Mouse (Mus musculus) midbrain, embryonic 10.5 days (tissue): ENCODE data around the gene Tmod4. TPM values are rescaled to one million over a fixed set of nuclear protein-coding genes. Genes with fewer than 3 reads are reported as not detected.
"Not testable (repeated sequence)": the region's sequence is repeated elsewhere in the genome, so short reads cannot be mapped to it uniquely, and the experiment has no call there.

ENCODE experiments used
- DNase-seq: peaks from one replicate; pipeline ENCODE4 v3.0.0-alpha.2; 2017; ENCODE audit warnings: low spot score
- H3K27ac ChIP-seq: fragments of 300-500 bp; sonication (generic); replicated peaks from 2 replicates; pipeline ENCODE4 v1.5.1; 2016; ENCODE audit warnings: mild to moderate bottlenecking
- H3K27me3 ChIP-seq: fragments of 300-500 bp; sonication (generic); 2 replicates; pipeline ENCODE4 v1.6.1; 2016; ENCODE audit warnings: low read depth, mild to moderate bottlenecking; ENCODE audit not compliant: poor library complexity, severe bottlenecking
- H3K36me3 ChIP-seq: fragments of 300-500 bp; sonication (generic); 2 replicates; pipeline ENCODE4 v1.6.1; 2016; ENCODE audit warnings: mild to moderate bottlenecking, moderate library complexity
- H3K4me1 ChIP-seq: fragments of 300-500 bp; sonication (generic); 2 replicates; pipeline ENCODE4 v1.6.1; 2016
- H3K4me3 ChIP-seq: fragments of 300-500 bp; sonication (generic); 2 replicates; pipeline ENCODE4 v1.5.1; 2016; ENCODE audit warnings: mild to moderate bottlenecking, moderate library complexity
- H3K9me3 ChIP-seq: fragments of 300-500 bp; sonication (generic); replicated peaks from 2 replicates; pipeline ENCODE4 v1.6.1; 2016; ENCODE audit warnings: mild to moderate bottlenecking
- WGBS: fragments of 180-500 bp; shearing (Covaris S2); methylation state at CpG from one replicate; pipeline ENCODE4 v1.1.7; 2016; 5-methylcytosine and 5-hydroxymethylcytosine counted together
- polyA plus RNA-seq: library from polyadenylated mRNA; unstranded; fragments of >200 nt; fragmentation: Nextera tagmentation; extraction: Ambion mirVana; gene quantifications from 2 replicates; pipeline ENCODE4 v1.2.1, GENCODE M21; 2016

The Tmod4 gene
- polyA plus RNA-seq, result 0.27 and 0.88 TPM in 2 replicates

DNA sequence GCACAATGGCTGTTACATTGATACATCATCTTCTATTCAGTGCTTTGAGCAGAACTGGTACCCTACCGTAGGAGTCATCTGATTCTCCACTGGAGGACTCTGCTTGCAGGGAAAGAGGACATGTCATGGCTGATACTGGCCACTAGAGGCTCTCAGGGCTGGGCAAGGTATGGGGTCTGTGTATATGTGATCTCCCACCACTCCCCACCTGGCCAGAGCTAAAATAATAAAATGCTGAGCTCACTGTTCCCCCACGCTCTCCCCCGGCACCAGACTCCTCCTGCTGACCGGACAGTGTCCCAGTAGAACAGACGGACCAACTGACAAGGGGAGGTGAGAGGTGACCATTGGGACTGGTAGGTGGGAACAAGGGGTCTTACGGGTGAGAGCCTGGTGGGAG, at the start of gene Tmod4:
Gene Tmod4 (plus strand): TSS at position 231 of the 400 bp plus-strand sequence.
- no peak for DNase-seq
- Histone ChIP-seq H3K4me1 (no peaks in the 10 kb centered on the region; the same call in 1 of the 2 replicates), H3K9me3 (no peaks in the 10 kb centered on the region), H3K27me3 (no peaks in the 10 kb centered on the region), H3K36me3 (peaks cover 58% of the 10 kb centered on the region), H3K27ac (no peak within 1 kb of the TSS), H3K4me3 (no peak within 1 kb of the TSS)
- 73% methylated on average over 6 of the region's 6 CpGs for WGBS

DNA sequence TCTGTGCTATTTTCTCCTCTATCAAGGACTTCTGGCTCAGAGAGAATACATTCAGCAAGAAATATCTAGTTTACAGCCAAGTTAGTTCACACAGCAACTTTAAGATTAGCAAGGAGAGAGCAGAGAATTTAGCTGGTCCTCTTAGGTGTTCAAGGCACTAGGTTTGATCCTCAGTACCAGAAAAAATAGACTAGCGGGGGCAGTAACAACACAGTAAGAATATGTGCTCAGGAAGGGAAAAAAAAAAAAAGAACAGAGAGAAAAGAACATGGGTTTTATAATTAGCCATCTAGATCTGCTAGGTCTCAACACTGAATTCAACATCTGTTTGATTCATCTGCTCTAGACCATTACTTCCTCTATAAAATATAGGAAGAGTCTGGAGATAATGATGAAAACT, 36.2 kb upstream of the Tmod4 start:
- Histone ChIP-seq H3K4me1 (no peaks in the 10 kb centered on the region), H3K27me3 (no peaks in the 10 kb centered on the region), H3K9me3 (no peaks in the 10 kb centered on the region), H3K27ac (no peak overlapping the region), H3K36me3 (peaks cover 22% of the 10 kb centered on the region), H3K4me3 (no peak overlapping the region)
- no peak for DNase-seq
- 94% methylated on average over 1 of the region's 1 CpGs for WGBS

DNA sequence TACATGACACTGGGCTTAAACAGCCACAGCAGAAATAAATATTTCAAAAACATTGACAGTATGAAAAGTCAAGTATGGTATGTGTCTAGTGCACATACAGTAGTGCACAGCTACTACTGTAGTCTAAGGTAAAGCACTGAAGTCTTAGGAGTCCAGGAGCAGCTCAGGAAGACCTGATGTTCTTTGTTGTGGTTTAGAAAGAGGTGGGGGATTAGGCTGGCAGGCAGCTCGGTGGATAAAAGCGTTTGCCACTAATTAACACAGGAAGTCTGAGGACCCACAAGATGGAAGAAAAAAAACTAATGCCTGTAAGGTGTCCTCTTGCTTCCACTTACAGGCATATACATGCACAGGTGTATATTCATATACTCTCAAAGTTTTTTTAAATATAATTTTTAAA, 23.4 kb upstream of the Tmod4 start:
- Histone ChIP-seq H3K4me3 (no peak overlapping the region), H3K36me3 (peaks cover 52% of the 10 kb centered on the region), H3K27ac (no peak overlapping the region), H3K9me3 (no peaks in the 10 kb centered on the region), H3K27me3 (no peaks in the 10 kb centered on the region), H3K4me1 (peaks cover 11% of the 10 kb centered on the region)
- no peak for DNase-seq
- WGBS, result 33% methylated on average over 2 of the region's 2 CpGs

DNA sequence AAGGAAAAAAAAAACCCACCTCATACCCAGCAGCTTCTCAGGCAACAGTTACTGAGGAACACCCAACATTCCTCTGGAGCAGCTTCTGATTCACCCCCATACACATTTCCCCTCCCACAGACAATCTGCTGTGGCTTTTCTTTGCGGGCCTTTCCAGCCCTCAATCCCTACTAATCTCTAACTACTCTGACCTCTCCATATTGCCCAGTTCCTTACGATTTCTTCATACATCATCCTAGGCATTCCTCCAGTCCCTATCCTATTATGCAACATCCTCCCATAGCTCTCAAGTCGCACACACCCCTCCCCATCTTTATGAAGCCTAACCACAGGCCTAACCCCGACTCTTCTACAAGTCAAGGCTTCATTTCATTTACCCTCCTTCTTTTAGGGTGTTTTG, 19.2 kb upstream of the Tmod4 start:
- Histone ChIP-seq H3K4me1 (peaks cover 11% of the 10 kb centered on the region), H3K27ac (0 out of 2 replicates have a peak overlapping the region, but pooled peaks have one; percentile 90), H3K4me3 (peak overlapping the region; percentile 96), H3K36me3 (peaks cover 30% of the 10 kb centered on the region), H3K9me3 (no peaks in the 10 kb centered on the region), H3K27me3 (no peaks in the 10 kb centered on the region)
- no peak for DNase-seq
- 75% methylated on average over 4 of the region's 4 CpGs for WGBS

DNA sequence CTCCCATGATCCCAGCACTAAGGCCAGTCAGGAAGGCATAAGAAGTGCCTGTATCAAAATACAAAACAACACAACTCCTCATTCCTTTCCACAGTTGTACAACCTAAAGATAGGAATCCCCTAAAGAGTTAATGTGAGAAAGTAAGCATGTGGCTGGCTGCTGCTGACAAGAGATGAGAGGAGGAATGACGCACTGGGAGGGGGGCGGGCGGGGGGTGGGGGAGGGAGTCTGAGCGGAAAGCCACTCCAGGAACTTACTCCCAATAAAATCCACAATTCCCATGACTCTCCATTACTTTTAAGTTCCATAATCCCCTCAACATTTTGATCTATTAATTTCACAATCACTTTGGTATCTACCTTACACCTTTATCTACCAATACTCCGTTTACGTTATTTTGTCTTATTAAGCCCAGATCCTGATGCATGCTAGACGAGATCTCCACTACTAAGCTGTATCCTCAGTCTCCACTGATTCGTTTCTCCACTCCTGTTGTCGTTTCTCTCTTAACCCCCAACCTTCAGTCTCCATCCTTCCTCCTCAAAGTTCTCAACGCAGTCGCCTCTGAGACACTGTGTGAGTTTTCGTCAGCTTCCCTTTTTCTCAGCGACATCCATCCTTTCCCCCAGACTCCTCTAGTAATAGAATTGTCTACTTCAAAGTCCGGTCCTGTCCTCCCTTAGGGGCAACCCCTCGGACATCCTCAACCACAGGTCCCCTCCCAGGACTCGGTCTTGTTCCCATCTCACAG, 18.5 kb upstream of the Tmod4 start:
- H3K4me3 ChIP-seq, result peak overlapping the region; percentile 96
- peak overlapping the region; percentile 90 for H3K27ac ChIP-seq
- peaks cover 11% of the 10 kb centered on the region for H3K4me1 ChIP-seq
- no peak for DNase-seq
- peaks cover 30% of the 10 kb centered on the region for H3K36me3 ChIP-seq
- 3% methylated on average over 16 of the region's 16 CpGs for WGBS
- no peaks in the 10 kb centered on the region for H3K9me3 ChIP-seq
- no peaks in the 10 kb centered on the region for H3K27me3 ChIP-seq

DNA sequence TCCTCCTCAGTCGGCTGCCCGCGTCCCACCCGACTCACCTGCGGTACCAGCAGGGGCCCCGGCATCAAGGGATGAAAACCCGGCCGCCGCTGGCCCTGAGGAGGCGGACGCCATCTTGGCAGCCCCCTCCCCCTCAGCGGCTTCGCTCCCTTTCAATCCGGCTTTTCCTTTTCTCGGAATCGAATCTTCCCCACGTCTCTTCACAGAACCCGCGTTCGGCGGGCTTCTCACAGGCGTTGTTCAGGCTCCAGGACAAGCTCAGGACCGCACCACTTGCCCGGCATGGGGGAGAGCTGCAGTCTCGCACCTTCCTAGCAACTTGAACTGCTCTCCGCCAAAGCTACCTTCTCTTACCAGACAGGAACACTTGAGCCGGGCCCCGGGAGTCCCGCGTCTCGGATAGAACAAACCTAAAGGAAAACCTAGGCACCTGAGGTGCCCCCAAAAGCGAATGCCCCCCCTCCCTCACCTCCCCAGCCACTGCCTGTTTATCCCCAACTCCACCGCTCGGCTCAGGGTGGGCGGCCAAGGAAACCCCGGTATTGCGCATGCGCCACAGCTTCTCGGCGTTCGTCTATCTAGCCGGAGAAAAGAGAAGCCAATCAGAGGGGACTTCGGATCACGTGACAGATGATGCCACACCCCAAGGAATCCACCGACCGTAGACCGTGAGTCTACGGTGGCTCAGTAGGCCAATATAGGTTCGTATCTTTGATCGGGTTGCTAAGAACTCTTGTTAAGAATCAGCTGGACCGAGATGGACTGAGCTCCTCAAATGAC, 17.7 kb upstream of the Tmod4 start, which contains the start of gene Pip5k1a:
Gene Pip5k1a (minus strand): TSS at position 593 of the 780 bp plus-strand sequence.
- Histone ChIP-seq H3K9me3 (no peaks in the 10 kb centered on the region), H3K27me3 (no peaks in the 10 kb centered on the region), H3K36me3 (peaks cover 22% of the 10 kb centered on the region), H3K27ac (peak within 1 kb of the TSS; percentile 90), H3K4me1 (peaks cover 11% of the 10 kb centered on the region), H3K4me3 (peak within 1 kb of the TSS; percentile 96)
- peak; percentile 98 for DNase-seq
- under 1% methylated on average over 51 of the region's 51 CpGs for WGBS

DNA sequence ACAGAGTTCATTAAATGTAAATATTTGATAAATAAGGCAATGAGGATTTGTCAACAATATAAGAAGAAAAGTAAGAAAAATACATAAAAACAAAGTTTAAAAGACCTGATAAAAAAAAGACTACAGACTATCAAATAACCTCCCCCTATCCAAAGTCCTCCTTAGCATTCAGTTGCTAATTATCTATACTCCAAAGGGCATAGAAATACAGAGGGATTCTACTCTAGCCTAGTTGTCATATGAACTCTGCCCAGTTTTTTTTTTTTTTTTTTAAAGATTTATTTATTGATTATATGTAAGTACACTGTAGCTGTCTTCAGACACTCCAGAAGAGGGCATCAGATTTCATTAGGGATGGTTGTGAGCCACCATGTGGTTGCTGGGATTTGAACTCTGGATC, 17.0 kb upstream of the Tmod4 start:
- H3K36me3 ChIP-seq, result peaks cover 15% of the 10 kb centered on the region
- not testable (repeated sequence) for H3K9me3 ChIP-seq, H3K27me3 ChIP-seq, DNase-seq
- peak overlapping the region; percentile 69 for H3K27ac ChIP-seq
- H3K4me1 ChIP-seq, result peaks cover 17% of the 10 kb centered on the region
- H3K4me3 ChIP-seq, result peak overlapping the region; percentile 96

DNA sequence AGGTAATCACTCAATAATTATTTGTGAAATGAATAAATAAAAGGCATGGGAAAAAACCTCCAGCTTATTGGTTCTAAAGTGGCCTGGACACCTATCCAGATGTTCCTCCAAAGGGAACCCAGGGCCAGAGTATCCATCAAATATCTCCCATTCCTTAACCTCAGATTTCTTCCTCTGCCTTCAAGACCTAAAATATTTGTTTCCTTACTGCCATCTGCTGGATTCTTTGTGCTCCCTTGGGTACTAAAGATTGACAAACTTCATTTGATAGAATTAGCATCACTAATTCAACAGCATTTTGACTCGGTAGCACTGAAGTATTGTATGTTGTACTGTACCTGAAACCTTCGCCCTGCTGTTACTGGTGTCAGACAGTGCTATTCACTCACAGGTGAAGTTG, 16.4 kb upstream of the Tmod4 start:
- Histone ChIP-seq H3K27ac (no peak overlapping the region), H3K4me1 (peaks cover 23% of the 10 kb centered on the region), H3K9me3 (no peaks in the 10 kb centered on the region), H3K36me3 (peaks cover 9% of the 10 kb centered on the region), H3K27me3 (no peaks in the 10 kb centered on the region), H3K4me3 (no peak overlapping the region)
- no peak for DNase-seq
- 77% methylated on average over 2 of the region's 2 CpGs for WGBS

DNA sequence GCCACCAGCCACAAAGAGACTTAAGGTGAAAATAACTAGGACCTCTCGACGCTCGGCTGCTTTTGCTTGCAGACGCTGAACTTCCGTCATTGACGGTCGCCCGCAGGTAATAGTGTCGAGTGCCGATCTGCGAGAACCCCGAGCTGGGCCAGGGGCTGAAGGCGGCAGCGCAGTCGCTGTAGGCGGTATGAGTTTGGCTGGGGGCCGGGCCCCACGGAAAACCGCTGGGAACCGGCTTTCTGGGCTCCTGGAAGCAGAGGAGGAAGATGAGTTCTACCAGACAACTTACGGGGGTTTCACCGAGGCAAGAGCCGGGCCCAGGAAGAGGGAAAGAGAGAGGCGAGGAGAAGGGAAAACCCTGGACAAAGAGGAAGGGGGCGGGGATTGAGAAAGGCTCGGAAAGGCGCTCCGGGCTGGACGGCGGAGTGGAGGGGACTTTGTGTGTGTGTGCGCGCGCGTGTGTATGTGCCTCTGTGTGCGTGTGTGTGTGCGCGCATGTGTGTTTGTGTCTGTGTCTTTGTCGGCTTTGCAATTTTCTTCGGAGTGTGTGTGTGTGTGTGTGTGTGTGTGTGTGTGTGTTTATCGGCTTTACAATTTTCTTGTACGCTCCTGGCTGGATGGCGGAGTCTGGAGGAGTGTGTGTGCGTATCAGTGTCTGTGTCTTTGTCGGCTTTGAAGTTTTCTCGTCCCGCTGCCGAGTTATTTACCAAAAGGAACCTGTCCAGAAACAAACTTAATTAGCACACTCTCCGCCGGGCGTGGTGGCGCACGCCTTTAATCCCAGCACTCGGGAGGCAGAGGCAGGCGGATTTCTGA, 13.2 kb upstream of the Tmod4 start, which contains the start of gene Vps72:
Gene Vps72 (plus strand): TSS at position 112 of the 816 bp plus-strand sequence.
- H3K27me3 ChIP-seq, result no peaks in the 10 kb centered on the region
- peaks cover 28% of the 10 kb centered on the region for H3K36me3 ChIP-seq
- DNase-seq, result peak; percentile 93
- no peaks in the 10 kb centered on the region for H3K9me3 ChIP-seq
- 1% methylated on average over 54 of the region's 54 CpGs for whole genome bisulfite sequencing
- H3K27ac ChIP-seq, result peak within 1 kb of the TSS; percentile 96
- peaks cover 12% of the 10 kb centered on the region for H3K4me1 ChIP-seq
- H3K4me3 ChIP-seq, result peak within 1 kb of the TSS; percentile 81

DNA sequence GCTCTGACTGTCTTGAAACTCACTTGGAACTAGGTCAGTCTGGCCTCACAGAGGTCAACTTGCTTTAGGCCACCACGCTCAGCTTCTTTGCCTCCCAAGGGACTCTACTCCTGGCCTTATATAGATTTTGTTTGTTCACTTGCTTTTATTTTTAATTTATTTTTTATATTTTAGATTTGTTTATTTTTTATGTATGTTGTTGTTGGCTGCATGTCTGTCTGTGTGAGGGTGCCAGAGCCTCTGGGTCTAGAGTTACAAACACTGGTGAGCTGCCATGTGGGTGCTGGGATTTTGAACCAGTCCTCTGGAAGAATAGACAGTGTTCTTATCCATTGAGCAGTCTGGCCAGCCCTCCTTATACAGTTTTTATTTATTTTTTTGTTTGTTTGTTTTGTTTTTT, 11.5 kb upstream of the Tmod4 start:
- H3K27ac ChIP-seq, result no peak overlapping the region
- no peaks in the 10 kb centered on the region for H3K9me3 ChIP-seq
- no peaks in the 10 kb centered on the region for H3K27me3 ChIP-seq
- no peak for DNase-seq
- H3K36me3 ChIP-seq, result peaks cover 43% of the 10 kb centered on the region
- H3K4me3 ChIP-seq, result peak overlapping the region; percentile 81; the same call in 1 of the 2 replicates
- 94% methylated on average over 1 of the region's 1 CpGs for WGBS
- peaks cover 12% of the 10 kb centered on the region for H3K4me1 ChIP-seq

DNA sequence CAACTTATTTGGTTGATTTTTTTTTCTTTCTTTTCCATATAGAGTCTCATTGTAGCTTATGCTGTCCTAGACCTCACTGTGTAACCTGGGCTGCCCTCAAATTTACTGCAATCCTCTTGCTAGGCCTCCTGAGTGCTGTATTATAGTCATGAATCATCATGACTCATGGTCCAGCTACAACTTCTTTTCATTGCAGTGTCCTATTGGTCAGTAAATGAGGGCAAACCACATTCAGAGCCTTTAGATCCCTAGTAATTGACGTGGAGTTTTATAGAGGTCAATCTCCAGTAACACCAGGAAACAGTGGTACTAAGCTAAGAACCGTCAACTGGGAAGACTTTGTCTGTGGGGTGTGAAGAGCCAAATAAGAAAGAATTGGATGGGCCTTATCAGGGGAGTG, 6.5 kb upstream of the Tmod4 start:
- Histone ChIP-seq H3K4me3 (no peak overlapping the region), H3K27ac (no peak overlapping the region), H3K36me3 (peaks cover 92% of the 10 kb centered on the region), H3K4me1 (peaks cover 2% of the 10 kb centered on the region; the same call in 1 of the 2 replicates), H3K9me3 (no peaks in the 10 kb centered on the region), H3K27me3 (no peaks in the 10 kb centered on the region)
- no peak for DNase-seq
- WGBS, result 96% methylated on average over 2 of the region's 2 CpGs

DNA sequence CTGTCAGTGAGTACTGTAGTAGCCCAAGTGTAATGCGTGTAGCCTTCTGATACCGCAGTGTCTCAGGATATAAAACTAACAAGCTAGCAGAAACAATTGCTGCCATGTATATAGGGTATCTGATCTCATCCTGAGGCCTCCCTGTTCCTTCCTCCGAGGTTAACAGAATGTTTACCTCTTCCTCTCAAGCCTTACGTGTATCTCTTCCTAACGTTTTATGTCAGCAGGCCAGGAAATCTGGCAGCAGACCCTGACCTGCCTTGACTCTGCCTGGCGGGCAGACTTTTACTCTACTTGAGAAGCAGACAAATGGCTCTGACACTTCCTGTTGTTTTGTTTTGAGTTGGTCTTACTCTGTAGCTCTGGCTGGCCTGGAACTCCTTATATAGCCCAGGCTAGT, 2.7 kb upstream of the Tmod4 start:
- peaks cover 76% of the 10 kb centered on the region for H3K36me3 ChIP-seq
- no peak overlapping the region for H3K27ac ChIP-seq
- H3K4me1 ChIP-seq, result no peaks in the 10 kb centered on the region; the same call in 1 of the 2 replicates
- no peak for DNase-seq
- H3K4me3 ChIP-seq, result no peak overlapping the region
- 89% methylated on average over 6 of the region's 6 CpGs for WGBS
- no peaks in the 10 kb centered on the region for H3K27me3 ChIP-seq
- H3K9me3 ChIP-seq, result no peaks in the 10 kb centered on the region
